Mouse (Mus musculus) heart, embryonic 16.5 days (tissue): ENCODE measurements around the gene Gm7534. TPM values are rescaled to one million over a fixed set of nuclear protein-coding genes. Genes with fewer than 3 reads are reported as not detected.
A peak's percentile ranks its signal among the peaks of the same experiment; 100 is the strongest.

Experiments used
- ATAC-seq: fragments of 200-750 bp; cut with Nextera tagmentation; replicated peaks from 2 replicates; pipeline ENCODE4 v1.8.0; 2017; ENCODE audit warnings: moderate number of reproducible peaks; ENCODE audit not compliant: insufficient read depth, low FRiP score; ENCODE audit errors: extremely low read depth
- H3K27ac ChIP-seq: fragments of 300-500 bp; sonication (generic); 2 replicates; pipeline ENCODE4 v1.5.1; 2014; ENCODE audit warnings: mild to moderate bottlenecking, low read length, control low read depth, moderate library complexity
- H3K27me3 ChIP-seq: fragments of 300-500 bp; sonication (generic); 2 replicates; pipeline ENCODE4 v1.6.1; 2014; ENCODE audit warnings: low read length, mixed read lengths; ENCODE audit not compliant: control insufficient read depth, insufficient read depth
- H3K36me3 ChIP-seq: fragments of 300-500 bp; sonication (generic); 2 replicates; pipeline ENCODE4 v1.6.1; 2014; ENCODE audit not compliant: control insufficient read depth, insufficient read depth
- H3K4me1 ChIP-seq: fragments of 300-500 bp; sonication (generic); 2 replicates; pipeline ENCODE4 v1.6.1; 2014; ENCODE audit warnings: low read length, mixed read lengths; ENCODE audit not compliant: control insufficient read depth, insufficient read depth
- H3K4me2 ChIP-seq: fragments of 300-500 bp; sonication (generic); 2 replicates; pipeline ENCODE4 v1.6.1; 2014; ENCODE audit warnings: low read depth, mild to moderate bottlenecking, control low read depth, low read length
- H3K4me3 ChIP-seq: fragments of 300-500 bp; sonication (generic); 2 replicates; pipeline ENCODE4 v1.5.1; 2014; ENCODE audit warnings: mild to moderate bottlenecking, control low read depth, low read length
- H3K9ac ChIP-seq: fragments of 300-500 bp; sonication (generic); 2 replicates; pipeline ENCODE4 v1.6.1; 2014; ENCODE audit warnings: low read length, control low read depth
- H3K9me3 ChIP-seq: fragments of 300-500 bp; sonication (generic); replicated peaks from 2 replicates; pipeline ENCODE4 v1.6.1; 2016; ENCODE audit warnings: low read length; ENCODE audit not compliant: control insufficient read depth
- WGBS: fragments of 180-500 bp; shearing (Covaris S2); extraction: QIAGEN DNeasy Blood & Tissue Kit; methylation state at CpG from one replicate; pipeline ENCODE4 v1.1.7; 2014; 5-methylcytosine and 5-hydroxymethylcytosine counted together
- polyA plus RNA-seq: library from polyadenylated mRNA; unstranded; fragments of >200 nt; fragmentation: Nextera tagmentation; extraction: Ambion mirVana; gene quantifications from 2 replicates; pipeline ENCODE4 v1.2.1, GENCODE M21; 2015

The Gm7534 gene
- polyA plus RNA-seq: 0.05 TPM in 1 of 2 replicates, not detected in the other

DNA sequence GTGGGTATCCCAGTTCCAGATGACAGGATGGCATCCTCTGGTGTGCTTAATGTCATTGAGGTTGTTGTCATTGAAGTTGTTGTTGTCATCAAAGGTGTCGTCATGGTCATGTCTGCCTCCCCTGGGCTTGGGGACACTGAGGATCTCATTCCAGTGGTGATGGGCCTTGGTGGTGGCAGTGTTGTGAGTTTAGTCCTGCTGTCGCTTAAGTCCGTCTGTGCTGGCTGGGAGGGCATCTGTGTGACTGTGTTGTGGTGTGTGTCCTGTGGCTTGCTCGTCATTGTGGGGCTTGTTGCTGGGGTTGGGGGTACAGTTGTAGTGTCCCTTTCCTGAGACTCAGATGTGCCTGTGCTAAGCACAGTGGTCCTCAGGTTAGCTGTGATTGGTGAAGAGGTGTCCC is at the start of gene Gm7534:
Gene Gm7534 (minus strand): TSS at position 101 of the 400 bp plus-strand sequence.
- Histone ChIP-seq H3K4me2 (no peak within 1 kb of the TSS), H3K27ac (no peak within 1 kb of the TSS), H3K4me3 (no peak within 1 kb of the TSS), H3K9ac (no peak within 1 kb of the TSS), H3K36me3 (no peaks in the 10 kb centered on the region), H3K4me1 (no peaks in the 10 kb centered on the region), H3K9me3 (no peaks in the 10 kb centered on the region), H3K27me3 (no peaks in the 10 kb centered on the region)
- 81% methylated on average over 4 of the region's 4 CpGs for WGBS
- ATAC-seq: no peak

DNA sequence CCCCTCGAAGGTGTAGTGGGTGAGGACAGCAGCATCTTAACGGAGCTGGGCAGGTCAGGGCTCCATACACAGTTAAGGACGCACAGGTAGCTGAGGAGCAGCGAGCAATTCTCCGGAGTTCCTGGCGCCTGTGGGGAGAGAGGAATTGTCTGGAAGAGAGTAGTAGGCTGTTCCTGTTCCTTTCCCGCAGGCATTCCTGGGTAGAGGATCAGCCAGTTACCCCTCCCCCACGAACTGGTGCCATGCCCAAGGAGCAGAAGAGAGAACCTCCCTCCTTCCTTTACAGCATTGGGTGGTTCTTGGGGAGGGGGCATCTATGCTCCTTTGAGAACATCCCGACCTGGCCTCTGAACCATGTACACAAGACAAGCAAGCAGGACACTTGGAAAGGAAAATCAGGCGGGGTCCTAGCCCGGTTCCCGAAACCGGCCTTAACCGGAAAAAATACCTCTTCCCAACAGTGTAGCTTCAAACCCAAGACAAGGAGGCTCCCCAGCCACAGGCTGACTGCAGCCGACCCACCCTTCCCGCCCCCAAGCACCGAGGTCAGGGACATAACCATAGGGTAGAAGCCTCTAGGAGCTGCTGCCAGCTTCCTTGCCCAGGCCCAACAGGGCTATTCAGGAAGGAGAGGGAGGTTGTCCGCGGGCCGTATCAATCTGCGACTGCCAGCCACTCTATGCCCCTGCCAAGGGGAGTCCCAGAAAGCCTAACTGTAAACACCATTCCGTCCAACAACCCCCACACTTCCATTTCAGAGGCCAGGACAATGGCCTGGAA is 49.5 kb upstream of the Gm7534 start:
- Histone ChIP-seq H3K4me2 (peak overlapping the region; percentile 94), H3K9me3 (no peaks in the 10 kb centered on the region), H3K36me3 (no peaks in the 10 kb centered on the region), H3K4me1 (peaks cover 46% of the 10 kb centered on the region), H3K27ac (peak overlapping the region; percentile 12), H3K4me3 (peak overlapping the region; percentile 61), H3K27me3 (peaks cover 48% of the 10 kb centered on the region), H3K9ac (peak overlapping the region; percentile 67)
- 28% methylated on average over 22 of the region's 22 CpGs for WGBS
- no peak for ATAC-seq

GRCm38 (mm10) chr4:134251241-134252130 is 48.7 kb upstream of the Gm7534 start:
- peak overlapping the region; percentile 94 for H3K4me2 ChIP-seq
- no peaks in the 10 kb centered on the region for H3K9me3 ChIP-seq
- peaks cover 53% of the 10 kb centered on the region for H3K27me3 ChIP-seq
- 2% methylated on average over 91 of the region's 91 CpGs for WGBS
- peak overlapping the region; percentile 11; the same call in 1 of the 2 replicates for H3K27ac ChIP-seq
- peak overlapping the region; percentile 61 for H3K4me3 ChIP-seq
- H3K4me1 ChIP-seq: peaks cover 40% of the 10 kb centered on the region
- peak overlapping the region; percentile 67 for H3K9ac ChIP-seq
- ATAC-seq: no peak; the same call in 1 of the 2 replicates
- no peaks in the 10 kb centered on the region for H3K36me3 ChIP-seq

DNA sequence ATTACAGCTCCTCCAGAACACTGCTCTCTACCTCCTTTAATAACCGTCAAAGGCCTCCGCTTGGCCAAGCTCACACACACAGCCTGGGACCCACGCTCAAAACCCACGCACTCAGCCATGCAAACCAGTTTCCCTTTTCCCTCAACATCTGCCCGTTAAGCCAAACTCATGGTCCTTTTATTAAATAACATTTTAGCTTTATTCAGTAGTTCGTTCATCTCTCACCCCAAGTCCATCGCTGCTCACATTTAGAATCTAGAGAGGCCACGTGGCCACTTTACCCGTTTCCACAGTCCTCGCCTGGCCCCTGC is 48.1 kb upstream of the Gm7534 start:
- Histone ChIP-seq H3K36me3 (no peaks in the 10 kb centered on the region), H3K9ac (peak overlapping the region; percentile 67), H3K4me3 (peak overlapping the region; percentile 61), H3K4me2 (peak overlapping the region; percentile 94), H3K4me1 (peaks cover 38% of the 10 kb centered on the region), H3K9me3 (no peaks in the 10 kb centered on the region), H3K27ac (no peak overlapping the region), H3K27me3 (peaks cover 53% of the 10 kb centered on the region)
- ATAC-seq: no peak
- 20% methylated on average over 10 of the region's 10 CpGs for WGBS

DNA sequence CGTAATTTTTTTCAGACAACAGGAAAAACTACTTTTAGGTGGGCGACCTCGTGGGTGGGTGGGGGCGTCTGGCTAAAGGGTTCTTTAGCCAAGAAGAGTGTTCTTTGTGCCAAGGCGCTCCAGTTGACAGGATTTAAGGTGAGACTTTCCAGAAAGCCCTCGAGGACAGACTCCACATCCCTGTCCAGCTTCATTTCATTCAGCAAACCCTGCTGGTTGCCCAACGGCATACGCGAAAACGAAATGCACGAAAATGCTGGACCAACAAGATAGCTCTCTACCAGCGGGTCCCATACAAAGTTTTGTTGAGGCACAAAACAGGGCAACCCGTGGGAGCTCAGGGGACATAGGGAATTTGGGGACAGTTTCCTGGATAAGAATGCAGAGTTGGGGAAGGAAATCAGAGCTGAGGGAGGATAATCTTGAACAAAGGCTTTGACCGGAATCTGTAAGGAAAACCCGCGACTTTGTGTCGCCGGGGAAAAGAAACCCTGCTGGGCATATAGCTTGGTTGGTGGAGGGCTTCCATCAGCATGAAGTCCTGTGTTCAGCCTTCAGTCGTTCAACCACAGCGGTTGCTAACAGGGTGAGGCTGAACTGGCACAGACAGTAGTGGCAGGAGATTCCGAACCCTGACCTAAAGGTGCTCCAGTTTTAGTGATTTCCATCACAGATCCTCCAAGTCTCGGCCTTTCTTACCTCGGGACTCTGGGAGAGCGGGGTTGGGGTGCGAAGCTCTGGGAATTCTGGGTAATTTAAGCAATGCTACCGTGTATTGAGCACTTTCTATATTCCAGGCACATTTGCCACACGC is 47.5 kb upstream of the Gm7534 start:
- H3K27me3 ChIP-seq: peaks cover 53% of the 10 kb centered on the region
- no peaks in the 10 kb centered on the region for H3K9me3 ChIP-seq
- WGBS: 18% methylated on average over 27 of the region's 27 CpGs

GRCm38 (mm10) chr4:134249651-134250050 is 46.8 kb upstream of the Gm7534 start:
- Histone ChIP-seq H3K27ac (no peak overlapping the region), H3K4me1 (peaks cover 42% of the 10 kb centered on the region), H3K9me3 (no peaks in the 10 kb centered on the region), H3K27me3 (peaks cover 50% of the 10 kb centered on the region), H3K4me3 (peak overlapping the region; percentile 61), H3K9ac (peak overlapping the region; percentile 71), H3K36me3 (no peaks in the 10 kb centered on the region), H3K4me2 (peak overlapping the region; percentile 94)
- 2% methylated on average over 30 of the region's 30 CpGs for WGBS
- ATAC-seq: peak; percentile 56; the same call in 1 of the 2 replicates

More for the DNA sequence above, 47.5 kb upstream of the Gm7534 start:
- Histone ChIP-seq H3K9ac (no peak overlapping the region), H3K27ac (no peak overlapping the region), H3K4me1 (peaks cover 38% of the 10 kb centered on the region), H3K36me3 (no peaks in the 10 kb centered on the region), H3K4me3 (peak overlapping the region; percentile 61), H3K4me2 (peak overlapping the region; percentile 94)
- no peak for ATAC-seq

DNA sequence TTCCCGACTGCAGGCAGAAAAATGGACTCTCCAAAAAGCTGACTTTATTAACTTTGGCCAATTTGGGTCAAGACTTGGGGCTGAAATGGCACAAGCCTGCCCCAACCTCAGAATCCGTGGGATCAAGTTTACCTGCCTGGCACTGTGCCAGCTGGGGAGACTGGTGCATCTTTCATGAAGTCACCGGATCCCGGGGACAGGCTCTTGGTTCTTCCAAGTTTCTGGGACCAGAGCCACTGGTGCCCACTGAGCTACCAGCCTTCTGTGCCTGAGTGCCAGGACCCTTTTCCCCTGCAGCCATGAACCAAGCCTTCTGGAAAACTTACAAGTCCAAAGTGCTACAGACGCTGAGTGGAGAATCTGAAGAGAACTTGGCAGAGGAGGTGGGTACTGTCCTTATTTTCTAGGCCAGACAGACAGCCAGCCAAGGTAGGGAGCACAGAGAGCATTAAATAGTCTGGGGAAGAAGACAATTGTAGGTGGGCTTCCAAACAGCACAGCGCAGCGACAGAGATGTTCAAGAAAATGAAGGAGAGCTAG is 44.0 kb upstream of the Gm7534 start, which contains the start of gene Gm30191:
Gene Gm30191 (plus strand): TSS at position 217 of the 540 bp plus-strand sequence.
- peak within 1 kb of the TSS; percentile 89 for H3K9ac ChIP-seq
- H3K4me3 ChIP-seq: peak within 1 kb of the TSS; percentile 89
- H3K36me3 ChIP-seq: no peaks in the 10 kb centered on the region
- H3K9me3 ChIP-seq: no peaks in the 10 kb centered on the region
- H3K27ac ChIP-seq: no peak within 1 kb of the TSS
- peak within 1 kb of the TSS; percentile 99 for H3K4me2 ChIP-seq
- WGBS: 74% methylated on average over 7 of the region's 7 CpGs
- no peak for ATAC-seq
- H3K4me1 ChIP-seq: peaks cover 28% of the 10 kb centered on the region
- peaks cover 36% of the 10 kb centered on the region for H3K27me3 ChIP-seq

GRCm38 (mm10) chr4:134246256-134246655 is 43.5 kb upstream of the Gm7534 start:
- H3K36me3 ChIP-seq: no peaks in the 10 kb centered on the region
- H3K9me3 ChIP-seq: no peaks in the 10 kb centered on the region
- no peak overlapping the region for H3K27ac ChIP-seq
- 57% methylated on average over 4 of the region's 4 CpGs for WGBS
- peaks cover 24% of the 10 kb centered on the region for H3K4me1 ChIP-seq
- H3K4me2 ChIP-seq: no peak overlapping the region
- H3K27me3 ChIP-seq: peaks cover 32% of the 10 kb centered on the region
- ATAC-seq: no peak
- H3K9ac ChIP-seq: no peak overlapping the region
- H3K4me3 ChIP-seq: no peak overlapping the region
